Mouse (Mus musculus) heart, adult 2 months (tissue): ENCODE data around the gene Gper1.

Source experiments
- CTCF ChIP-seq: fragments of 200-600 bp; IDR thresholded peaks from 2 replicates; pipeline ENCODE4 v1.8.1; 2022; ENCODE audit warnings: antibody characterized with exemption, mild to moderate bottlenecking, moderate library complexity
- EP300 ChIP-seq: fragments of 200-500 bp; IDR thresholded peaks from 2 replicates; pipeline ENCODE4 v1.6.1; 2011; ENCODE audit warnings: low read depth, low read length, control low read depth; ENCODE audit not compliant: insufficient read depth
- POLR2A ChIP-seq: fragments of 200-500 bp; IDR thresholded peaks from 2 replicates; pipeline ENCODE4 v1.6.1; 2011; ENCODE audit warnings: mild to moderate bottlenecking, low read depth, low read length, control low read depth; ENCODE audit not compliant: insufficient read depth

DNA sequence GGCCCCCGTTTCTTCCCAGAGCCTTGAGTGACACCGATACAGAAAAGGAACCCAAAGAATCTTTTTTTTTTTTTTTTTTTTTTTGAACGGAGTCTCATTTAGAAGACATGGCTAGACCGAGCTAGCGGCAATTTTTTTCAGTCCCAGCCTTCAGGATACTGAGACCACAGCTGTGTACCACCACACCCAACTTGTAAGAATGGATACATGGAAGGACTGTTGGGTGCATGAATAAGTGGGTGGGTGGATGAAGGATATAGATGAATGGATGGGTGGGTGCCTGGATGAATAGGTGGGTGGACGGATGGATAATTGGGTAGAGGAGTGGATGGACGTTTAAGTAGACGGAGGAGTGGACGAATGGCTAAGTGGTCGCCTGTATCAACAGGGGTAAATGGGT lies 37.0 kb downstream of the Gper1 start:
- no peak for TF ChIP-seq CTCF
- TF ChIP-seq POLR2A = no peak
- no peak for TF ChIP-seq EP300
